In the genomic region with DNA sequence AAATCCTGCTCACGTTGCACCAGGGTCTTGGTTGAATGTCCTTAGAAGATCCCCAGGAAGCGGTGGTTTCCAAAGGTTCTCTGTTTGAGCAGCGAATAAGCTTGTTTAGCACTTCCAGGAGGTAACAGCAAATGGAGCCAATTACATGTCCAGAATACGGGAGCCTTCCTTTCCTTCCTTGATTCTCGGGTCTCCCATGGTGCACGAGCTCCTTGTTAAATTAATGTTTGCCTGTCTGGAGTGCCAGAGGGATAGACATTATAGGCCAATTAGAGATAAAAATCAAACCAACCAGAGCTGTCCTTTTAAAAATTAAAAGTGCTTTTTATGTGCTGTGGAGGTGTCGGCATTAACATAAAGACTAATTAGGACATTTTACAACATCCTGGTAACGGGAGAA, we compare ENCODE assay signal across 18 mouse cellular contexts.
"Had no signal": no experiment of that assay in that cellular context is flagged by ENCODE, and none has a peak within 500 bp of the region (broad histone marks: within the 10 kb centered on the region; RNA-seq: fewer than 3 reads in every experiment).

No protein-coding gene starts in this region.

- H3K9ac ChIP-seq: lung, embryonic 14.5 days; midbrain, embryonic 13.5 days; midbrain, embryonic 15.5 days; neural tube, embryonic 13.5 days; neural tube, embryonic 15.5 days had no signal

- H3K9me3 ChIP-seq: midbrain, embryonic 13.5 days; midbrain, embryonic 15.5 days; neural tube, embryonic 13.5 days; neural tube, embryonic 15.5 days had no signal

- H3K4me2 ChIP-seq: lung, embryonic 14.5 days; midbrain, embryonic 11.5 days; midbrain, embryonic 13.5 days; midbrain, embryonic 15.5 days; neural tube, embryonic 13.5 days; neural tube, embryonic 15.5 days had no signal

- H3K4me1 ChIP-seq: midbrain, embryonic 13.5 days; midbrain, embryonic 15.5 days; neural tube, embryonic 13.5 days; neural tube, embryonic 15.5 days had no signal

- H3K27me3 ChIP-seq: midbrain, embryonic 13.5 days; midbrain, embryonic 15.5 days; neural tube, embryonic 13.5 days; neural tube, embryonic 15.5 days had no signal

- DNase-seq: lung, adult 18-20 months; lung, embryonic 14.5 days; lung, postnatal 10 days; lung, postnatal 4 days; retina, postnatal 1 day; right cerebral cortex, adult 18-20 months; right cerebral cortex, postnatal 25 days; right cerebral cortex, postnatal 4 days; spleen, adult 18-20 months; thymus, adult 18-20 months; thymus, postnatal 14 days; thymus, postnatal 36 days had no signal

- ATAC-seq: midbrain, embryonic 13.5 days; midbrain, embryonic 15.5 days had no signal

- H3K27ac ChIP-seq: midbrain, embryonic 13.5 days; midbrain, embryonic 15.5 days; neural tube, embryonic 13.5 days; neural tube, embryonic 15.5 days had no signal

- H3K4me3 ChIP-seq: midbrain, embryonic 13.5 days; midbrain, embryonic 15.5 days; myocyte; neural tube, embryonic 13.5 days; neural tube, embryonic 15.5 days had no signal

- H3K36me3 ChIP-seq: midbrain, embryonic 13.5 days; midbrain, embryonic 15.5 days; neural tube, embryonic 13.5 days; neural tube, embryonic 15.5 days had no signal
